Mouse (Mus musculus) left cerebral cortex, adult 2 months (tissue): ENCODE measurements around the gene Islr. TPM values are rescaled to one million over a fixed set of nuclear protein-coding genes. Genes with fewer than 3 reads are reported as not detected.
A peak's percentile ranks its signal among the peaks of the same experiment; 100 is the strongest.

Experiments
- DNase-seq, 2 experiments: peaks; one replicate each; pipeline ENCODE4 v3.0.0; 2021 to 2022; ENCODE audit warnings: low spot score in 2 of 2, mixed read lengths in 1 of 2; ENCODE audit errors: extremely low spot score in 1 of 2
- H3K27ac ChIP-seq: fragments of 200-600 bp; 2 replicates; pipeline ENCODE4 v1.8.1; 2022
- H3K4me3 ChIP-seq: fragments of 200-600 bp; 2 replicates; pipeline ENCODE4 v1.8.1; 2022
- CTCF ChIP-seq: fragments of 200-600 bp; IDR thresholded peaks from 2 replicates; pipeline ENCODE4 v1.8.1; 2022; ENCODE audit warnings: antibody characterized with exemption, mild to moderate bottlenecking, moderate library complexity
- intact Hi-C: fragments of 180-260 bp; cut with DNase I; formaldehyde crosslinking; loops from one replicate; pipeline ENCODE4 v1.15.1; 2025
- total RNA-seq, 2 experiments: library from RNA; stranded (reverse); gene quantifications; 2 replicates each; pipeline ENCODE4 v1.2.3; 2021

Islr gene
- total RNA-seq, 2 experiments from 2014 or later: 11.0 to 15.2 TPM

- peak overlapping the region; percentile 83 for H3K27ac ChIP-seq
- no peak for TF ChIP-seq CTCF
- intact Hi-C loops: loop anchor here (2.0 to 10.0 kb wide), 2 partner anchors 90 to 266 kb away; no protein-coding TSS in a partner anchor
- DNase-seq: no peak
- peak overlapping the region; percentile 44 for H3K4me3 ChIP-seq
Measured at GRCm38 (mm10) chr9:58200270-58201090, 3.6 kb downstream of the Islr start.

- intact Hi-C loops: loop anchor here (1.0 to 10.0 kb wide), 3 partner anchors 89 to 265 kb away; no protein-coding TSS in a partner anchor
- TF ChIP-seq CTCF: no peak
- Histone ChIP-seq H3K4me3 (peak overlapping the region; percentile 44), H3K27ac (peak overlapping the region; percentile 80)
- no peak for DNase-seq
Measured at GRCm38 (mm10) chr9:58199381-58200269, 4.5 kb downstream of the Islr start.

- H3K27ac ChIP-seq: peak overlapping the region; percentile 80
- peak; percentile 49 to 53 for DNase-seq
- no peak; the same call in 1 of the 2 replicates for TF ChIP-seq CTCF
- intact Hi-C loops: loop anchor here (1.0 kb wide), 1 partner anchor 132 kb away; no protein-coding TSS in a partner anchor
- peak overlapping the region; percentile 44 for H3K4me3 ChIP-seq
Measured at GRCm38 (mm10) chr9:58198801-58199371, 5.2 kb downstream of the Islr start.

- Histone ChIP-seq H3K4me3 (peak overlapping the region; percentile 44), H3K27ac (peak overlapping the region; percentile 80)
- intact Hi-C loops: loop anchor here (2.0 kb wide), 1 partner anchor 21 kb away; no protein-coding TSS in a partner anchor
- peak; percentile 61 for TF ChIP-seq CTCF
- DNase-seq: peak; percentile 58 to 65
Measured at GRCm38 (mm10) chr9:58197781-58198701, 6.1 kb downstream of the Islr start.

DNA sequence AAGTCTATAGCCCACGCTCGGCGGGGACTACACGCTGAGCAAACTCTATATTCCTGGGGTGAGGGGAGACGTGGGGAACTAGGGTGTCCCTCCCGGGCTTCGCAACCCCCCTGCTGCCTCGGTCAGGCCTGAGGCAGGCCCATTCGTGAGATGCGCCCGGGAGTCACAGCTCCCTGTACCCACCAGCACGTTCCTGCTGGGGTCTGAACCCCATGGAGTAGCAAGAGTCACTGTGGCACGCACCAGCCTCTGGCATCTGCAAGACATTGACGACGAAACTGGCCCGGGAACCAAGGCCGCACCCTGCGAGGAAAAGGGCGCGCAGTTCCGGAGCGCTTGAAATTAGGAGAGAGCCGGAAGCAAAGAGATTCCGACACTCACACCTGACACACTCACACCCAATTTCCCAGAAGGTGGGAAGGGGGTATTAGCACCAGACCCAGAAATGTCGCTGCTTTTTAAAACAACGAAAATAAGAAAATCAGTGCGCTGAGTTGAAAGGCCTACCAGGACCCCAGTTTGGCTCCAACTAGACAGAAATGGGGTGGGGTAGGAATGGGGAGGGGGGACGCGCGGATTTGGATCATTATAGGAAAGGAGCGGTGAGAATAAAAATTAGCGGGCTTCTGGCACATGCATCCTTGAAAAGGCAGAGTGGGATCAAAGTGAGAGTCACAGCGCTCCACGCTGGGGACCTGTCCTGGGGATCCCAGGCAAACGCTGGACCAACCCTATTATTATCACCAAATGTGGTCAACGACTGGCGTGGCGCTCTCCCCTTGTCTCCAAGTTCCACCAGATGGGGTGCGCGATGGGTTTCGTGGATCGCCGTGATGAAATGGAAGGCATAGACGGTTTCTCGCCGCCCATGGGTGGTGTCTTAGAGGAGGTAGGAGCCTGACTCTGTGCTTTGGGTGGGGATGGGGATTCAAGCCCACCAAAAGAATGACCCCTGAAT lies 7.2 kb downstream of the Islr start:
- peak overlapping the region; percentile 44 for H3K4me3 ChIP-seq
- no peak for TF ChIP-seq CTCF
- peak overlapping the region; percentile 80 for H3K27ac ChIP-seq
- intact Hi-C loops: loop anchor here (2.0 kb wide), 1 partner anchor 20 kb away; no protein-coding TSS in a partner anchor
- DNase-seq: no peak

DNA sequence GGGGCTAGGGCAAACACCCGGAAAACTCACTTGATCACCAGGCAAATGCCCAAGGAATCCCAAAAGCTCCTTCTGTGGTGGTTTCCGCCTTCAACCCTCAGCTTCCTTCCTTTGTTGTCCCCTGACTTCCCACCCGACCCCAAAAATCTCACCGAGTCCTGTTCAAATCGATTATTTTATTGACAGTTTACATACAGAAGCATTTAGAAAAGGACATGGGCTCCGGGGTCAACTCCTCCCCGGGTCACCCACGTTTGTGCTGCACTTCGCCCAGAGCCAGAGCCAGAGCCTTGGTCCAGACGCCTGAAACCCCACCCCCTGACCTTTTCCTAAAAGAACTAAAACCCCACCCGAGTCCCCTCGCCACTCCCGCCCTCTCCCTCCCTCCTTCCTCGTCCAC lies 8.0 kb downstream of the Islr start:
- TF ChIP-seq CTCF: no peak
- intact Hi-C loops: loop anchor here (2.0 kb wide), 1 partner anchor 19 kb away; no protein-coding TSS in a partner anchor
- Histone ChIP-seq H3K27ac (peak overlapping the region; percentile 21; the same call in 1 of the 2 replicates), H3K4me3 (peak overlapping the region; percentile 44)
- DNase-seq: no peak

GRCm38 (mm10) chr9:58195671-58196070 lies 8.4 kb downstream of the Islr start:
- no peak for DNase-seq
- Histone ChIP-seq H3K27ac (peak overlapping the region; percentile 21; the same call in 1 of the 2 replicates), H3K4me3 (peak overlapping the region; percentile 44; the same call in 1 of the 2 replicates)
- intact Hi-C loops: loop anchor here (2.0 kb wide), 1 partner anchor 19 kb away; no protein-coding TSS in a partner anchor
- TF ChIP-seq CTCF: no peak

DNA sequence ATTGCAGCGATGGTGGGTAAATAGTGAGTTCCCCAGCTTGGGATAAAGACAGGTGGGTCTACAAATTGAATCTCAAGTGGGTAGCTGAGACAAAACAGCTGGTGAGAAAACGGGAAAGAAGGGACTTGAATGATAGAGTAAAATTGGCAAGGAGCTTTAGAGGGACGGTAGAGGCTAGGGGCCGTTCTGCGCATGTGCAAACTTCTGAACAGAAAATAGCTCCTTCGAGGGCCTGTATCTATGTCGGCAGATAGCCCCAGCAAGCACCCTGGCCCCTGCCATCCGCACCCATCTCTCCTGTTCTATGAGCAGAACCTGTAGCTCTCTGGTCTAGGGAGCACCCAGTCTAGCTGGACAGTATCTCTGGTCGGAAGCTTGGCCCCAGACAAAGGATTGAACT lies 9.9 kb downstream of the Islr start:
- H3K27ac ChIP-seq: no peak overlapping the region
- no peak for TF ChIP-seq CTCF
- no peak overlapping the region for H3K4me3 ChIP-seq
- DNase-seq: no peak
- intact Hi-C loops: no loop called here

- no peak for TF ChIP-seq CTCF
- no peak for DNase-seq
- Histone ChIP-seq H3K4me3 (no peak overlapping the region), H3K27ac (no peak overlapping the region)
- intact Hi-C loops: no loop called here
Measured at GRCm38 (mm10) chr9:58184456-58184855, 19.6 kb downstream of the Islr start.
